Mouse (Mus musculus): ENCODE measurements around the gene Olfr1275. TPM values are rescaled to one million over a fixed set of nuclear protein-coding genes. Genes with fewer than 3 reads are reported as not detected.

Gene Olfr1275
- total RNA-seq (2021): not detected

DNA sequence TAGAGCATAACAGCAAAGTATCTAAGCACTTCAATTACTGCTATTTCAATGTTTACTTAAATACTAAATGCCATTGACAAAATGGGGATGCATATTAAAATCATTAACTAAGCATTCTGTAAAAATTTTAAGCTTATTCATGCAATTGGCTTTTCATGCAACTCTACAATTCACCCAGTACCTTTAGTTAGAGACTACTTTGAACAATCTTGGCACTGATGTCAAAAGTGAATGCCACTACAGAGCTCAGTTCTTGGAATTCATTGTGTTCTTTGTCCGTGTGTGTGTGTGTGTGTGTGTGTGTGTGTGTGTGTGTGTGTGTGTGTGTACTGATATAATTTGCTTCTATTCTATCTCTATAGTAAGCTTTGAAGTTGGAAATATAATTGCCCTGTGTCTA, at the start of gene Olfr1275:
Olfr1275 (minus strand) TSS at position 101 of the 400 bp plus-strand sequence.
- DNase-seq (ENCODE audit: extremely low spot score in 1 of 2, low spot score in 1 of 2): no peak

DNA sequence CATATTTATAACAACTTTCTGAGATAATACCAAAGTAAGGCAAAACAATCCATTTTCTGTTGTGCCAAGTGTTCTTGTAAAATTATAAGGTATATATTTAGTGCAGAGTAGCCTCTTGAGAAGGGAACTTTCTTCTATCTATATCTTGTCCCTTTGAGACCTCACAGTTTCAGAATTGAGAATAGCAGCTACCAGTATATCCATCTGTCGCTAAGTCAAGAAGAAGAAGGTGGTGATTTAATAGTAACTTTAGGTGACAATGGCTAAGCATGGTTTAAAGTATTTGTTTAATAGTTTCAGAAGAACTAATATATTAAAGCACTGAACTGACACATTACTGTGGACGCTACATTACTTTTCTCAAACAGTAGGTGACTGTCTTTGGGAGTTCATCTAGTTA, 38.9 kb upstream of the Olfr1275 start, which contains the start of gene Olfr1277:
Olfr1277 (minus strand) TSS at position 101 of the 400 bp plus-strand sequence.
- DNase-seq (ENCODE audit: extremely low spot score in 1 of 2, low spot score in 1 of 2): no peak

DNA sequence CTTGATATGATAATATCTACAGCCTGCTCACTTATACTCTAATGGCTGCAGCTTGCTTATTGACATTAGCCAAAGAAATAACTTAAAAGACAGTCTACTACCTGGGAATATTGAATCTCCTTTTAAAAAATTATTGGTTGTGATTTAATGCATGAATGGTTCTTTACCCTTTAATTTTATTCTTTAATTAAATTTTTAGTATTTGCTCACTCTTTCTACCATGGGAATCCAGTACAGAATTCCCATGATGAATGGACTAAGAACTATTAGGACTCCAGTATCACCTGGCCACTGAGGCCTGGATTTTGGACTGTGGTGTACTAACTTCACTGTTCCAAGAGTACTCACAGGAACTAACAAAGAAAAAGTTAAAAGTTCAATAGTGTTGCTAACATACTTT, 19.1 kb upstream of the Olfr1275 start, which contains the start of gene Olfr1276:
Olfr1276 (plus strand) TSS at position 301 of the 400 bp plus-strand sequence.
- no peak for DNase-seq (ENCODE audit: extremely low spot score in 1 of 2, low spot score in 1 of 2)

DNA sequence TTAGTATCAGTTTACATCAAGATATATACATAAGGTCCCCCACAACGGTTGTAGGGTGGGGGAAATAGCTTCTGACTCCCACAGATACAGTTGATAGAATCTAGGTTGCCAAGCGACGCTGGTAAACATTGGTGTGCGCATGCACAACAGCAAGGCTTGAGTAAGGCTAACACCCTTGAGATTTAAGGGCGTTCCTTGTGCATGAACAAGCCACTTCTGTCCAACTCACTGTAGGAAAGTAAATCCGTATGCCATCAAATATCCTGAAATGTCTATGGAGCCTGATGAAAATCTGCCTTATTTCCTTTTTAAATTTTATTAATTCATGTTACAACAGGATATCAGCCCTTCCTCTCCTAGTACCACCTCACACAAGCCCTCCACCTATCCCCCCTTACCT, 5.6 kb downstream of the Olfr1275 start, which contains the start of gene 4930430A15Rik:
4930430A15Rik (minus strand) TSS at position 101 of the 400 bp plus-strand sequence.
- DNase-seq (ENCODE audit: extremely low spot score in 1 of 2, low spot score in 1 of 2): no peak

DNA sequence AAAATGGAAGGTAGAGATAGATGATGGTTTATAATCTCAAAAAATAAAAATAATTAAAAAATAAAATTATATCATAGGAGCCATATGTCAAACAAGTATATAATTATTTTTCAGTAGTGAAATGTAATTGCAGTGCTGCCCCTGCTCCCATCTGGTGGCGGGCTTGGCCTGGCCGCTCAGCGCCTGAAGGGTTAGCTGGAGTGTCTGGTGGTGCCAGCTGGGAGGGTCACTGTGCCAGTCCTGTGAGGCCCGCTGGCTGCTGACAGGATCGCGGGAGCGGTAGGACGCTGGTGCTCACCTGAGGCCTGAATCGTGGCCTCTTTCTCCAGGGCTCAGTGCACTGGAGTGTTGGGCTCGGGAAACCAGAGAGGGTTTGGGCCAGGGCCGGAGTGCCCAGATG, 53.0 kb downstream of the Olfr1275 start:
- no peak for DNase-seq (ENCODE audit: extremely low spot score in 1 of 2, low spot score in 1 of 2)

Other genes with a start within 250 kb of the Olfr1275 start
- gene Gm13941, start 129.3 kb downstream of the Olfr1275 start, total RNA-seq (2021): not detected
- gene Gm15130, start 82.3 kb downstream of the Olfr1275 start, total RNA-seq (2021): not detected
- gene 4930430A15Rik, start 5.7 kb downstream of the Olfr1275 start, total RNA-seq (2021): not detected
- not detected for gene Olfr1276, start 19.2 kb upstream of the Olfr1275 start, total RNA-seq (2021)
- gene Olfr1277, start 38.8 kb upstream of the Olfr1275 start, total RNA-seq (2021): not detected
- not detected for gene Olfr1278, start 54.9 kb upstream of the Olfr1275 start, total RNA-seq (2021)
- gene Olfr1279, start 65.3 kb upstream of the Olfr1275 start, total RNA-seq (2021): not detected
- gene Olfr1280, start 78.7 kb upstream of the Olfr1275 start, total RNA-seq (2021): not detected
- gene Olfr1281, start 91.2 kb upstream of the Olfr1275 start, total RNA-seq (2021): not detected
- not detected for gene Olfr1282, start 100.8 kb upstream of the Olfr1275 start, total RNA-seq (2021)
- not detected for gene Olfr1283, start 131.5 kb upstream of the Olfr1275 start, total RNA-seq (2021)
- gene Olfr1284, start 140.2 kb upstream of the Olfr1275 start, total RNA-seq (2021): not detected
- not detected for gene Olfr1286, start 187.8 kb upstream of the Olfr1275 start, total RNA-seq (2021)
- not detected for gene Olfr1287, start 213.9 kb upstream of the Olfr1275 start, total RNA-seq (2021)
- gene Olfr1288, start 238.8 kb upstream of the Olfr1275 start, total RNA-seq (2021): not detected
- not detected for gene Olfr1289, start 245.5 kb upstream of the Olfr1275 start, total RNA-seq (2021)